ENCODE assay signal across 17 mouse cellular contexts in the genomic region with DNA sequence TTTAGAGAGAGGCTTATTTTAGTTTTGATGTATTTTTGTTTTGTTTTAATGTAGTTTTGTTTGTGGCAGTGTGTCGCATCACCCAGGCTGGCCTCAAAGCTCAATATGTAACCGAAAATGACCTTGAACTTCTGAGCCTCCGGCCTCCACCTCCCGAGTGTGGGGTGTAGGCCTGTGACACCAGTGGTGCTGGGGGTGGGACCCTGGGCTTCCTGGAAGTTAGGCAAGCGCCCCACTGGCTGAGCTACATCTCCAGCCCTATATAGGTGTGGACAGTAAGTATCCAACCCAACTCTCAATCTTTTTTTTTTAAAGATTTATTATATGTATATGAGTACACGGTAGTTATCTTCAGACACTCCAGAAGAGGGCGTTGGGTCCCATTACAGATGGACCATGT.
"Had no signal": no experiment of that assay in that cellular context is flagged by ENCODE, and none has a peak within 500 bp of the region (broad histone marks: within the 10 kb centered on the region; RNA-seq: fewer than 3 reads in every experiment).

No protein-coding gene starts in this region.

- H3K4me1 ChIP-seq: limb, embryonic 13.5 days; lung, embryonic 15.5 days had no signal

- DNase-seq: kidney, adult 18-20 months; kidney, adult 9 months; kidney, postnatal 36 days; liver; lung, adult 18-20 months; lung, postnatal 10 days; lung, postnatal 4 days; thymus, adult 2 months; thymus, postnatal 14 days; thymus, postnatal 4 days had no signal

- H3K9ac ChIP-seq: limb, embryonic 13.5 days; liver, embryonic 12.5 days; liver, embryonic 15.5 days; lung, embryonic 15.5 days; midbrain, embryonic 13.5 days had no signal

- H3K27me3 ChIP-seq: limb, embryonic 13.5 days; lung, embryonic 15.5 days; midbrain, embryonic 13.5 days had no signal

- H3K9me3 ChIP-seq: limb, embryonic 13.5 days; liver, embryonic 12.5 days; liver, embryonic 15.5 days; lung, embryonic 15.5 days; midbrain, embryonic 13.5 days had no signal

- H3K27ac ChIP-seq: kidney, postnatal 0 days; limb, embryonic 13.5 days; liver, embryonic 12.5 days; liver, embryonic 15.5 days; lung, embryonic 15.5 days; midbrain, embryonic 13.5 days had no signal

- H3K4me3 ChIP-seq: limb, embryonic 13.5 days; liver, embryonic 12.5 days; liver, embryonic 15.5 days; lung, embryonic 15.5 days; midbrain, embryonic 13.5 days had no signal

- H3K36me3 ChIP-seq: liver, embryonic 15.5 days had no signal

- ATAC-seq: liver, embryonic 12.5 days; midbrain, embryonic 13.5 days; midbrain, embryonic 16.5 days had no signal

- H3K4me2 ChIP-seq: limb, embryonic 13.5 days; liver, embryonic 12.5 days; liver, embryonic 15.5 days; lung, embryonic 15.5 days; midbrain, embryonic 13.5 days had no signal
